Mouse (Mus musculus) adrenal gland, adult (tissue): ENCODE data around the gene Megf11.
"Not testable (repeated sequence)": the region's sequence is repeated elsewhere in the genome, so short reads cannot be mapped to it uniquely, and the experiment has no call there.

Experiments used
- DNase-seq, 2 experiments: peaks; one replicate each; pipeline ENCODE4 v3.0.0; 2022 to 2023; ENCODE audit warnings: low spot score in 1 of 2; ENCODE audit not compliant: inconsistent age in 2 of 2

The Megf11 gene

GRCm38 (mm10) chr9:64466090-64466489 lies 80.7 kb downstream of the Megf11 start:
- no peak for DNase-seq

GRCm38 (mm10) chr9:64466564-64466963 lies 81.1 kb downstream of the Megf11 start:
- no peak for DNase-seq

GRCm38 (mm10) chr9:64470806-64471205 lies 85.4 kb downstream of the Megf11 start:
- peak; percentile 45 to 65 for DNase-seq

GRCm38 (mm10) chr9:64471336-64471735 lies 85.9 kb downstream of the Megf11 start:
- peak; percentile 58 to 86 for DNase-seq

GRCm38 (mm10) chr9:64472165-64472564 lies 86.7 kb downstream of the Megf11 start:
- DNase-seq: no peak

DNA sequence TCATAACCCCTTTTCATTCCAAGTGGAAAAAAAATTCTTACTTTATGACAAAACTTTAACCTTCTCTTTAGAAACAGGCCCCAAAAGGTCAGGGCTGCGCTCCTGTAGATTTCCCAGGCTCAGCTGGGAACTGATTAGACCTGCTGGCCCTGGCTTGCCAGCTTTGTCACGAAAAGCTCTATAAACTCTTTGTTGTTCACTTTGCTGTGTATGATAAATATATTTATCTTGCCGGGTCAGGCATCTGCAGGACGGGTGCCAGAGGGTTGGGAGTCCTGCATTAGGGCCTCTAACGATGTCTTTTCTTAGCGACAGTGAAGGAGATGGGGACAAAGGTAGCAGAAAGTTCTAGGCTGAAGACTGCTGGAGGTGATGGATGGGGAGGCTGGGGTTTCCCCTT lies 87.3 kb downstream of the Megf11 start:
- DNase-seq: peak in 1 of 2 experiments; percentile 66

GRCm38 (mm10) chr9:64473170-64473569 lies 87.7 kb downstream of the Megf11 start:
- peak; percentile 23 to 59 for DNase-seq

DNA sequence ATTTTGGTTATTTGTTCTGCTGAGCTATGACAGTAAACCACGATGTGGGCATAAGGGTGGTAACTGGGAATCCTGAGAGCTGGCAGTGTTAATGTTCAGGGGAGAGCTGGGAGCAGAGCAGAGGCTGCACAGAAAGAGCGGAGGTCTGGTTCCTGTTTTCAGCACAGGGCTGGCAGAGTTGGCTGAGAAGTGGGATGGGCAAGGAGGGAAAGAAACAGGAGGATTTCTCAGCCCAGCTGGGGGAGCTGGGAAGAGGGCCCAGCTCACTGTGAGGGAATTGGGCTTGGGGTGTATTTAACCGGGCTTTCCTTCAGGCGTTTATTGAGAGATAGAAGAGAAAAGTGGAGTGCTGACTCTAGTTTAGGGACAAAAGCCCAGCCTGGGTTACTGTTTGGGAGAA lies 88.3 kb downstream of the Megf11 start:
- DNase-seq: no peak

DNA sequence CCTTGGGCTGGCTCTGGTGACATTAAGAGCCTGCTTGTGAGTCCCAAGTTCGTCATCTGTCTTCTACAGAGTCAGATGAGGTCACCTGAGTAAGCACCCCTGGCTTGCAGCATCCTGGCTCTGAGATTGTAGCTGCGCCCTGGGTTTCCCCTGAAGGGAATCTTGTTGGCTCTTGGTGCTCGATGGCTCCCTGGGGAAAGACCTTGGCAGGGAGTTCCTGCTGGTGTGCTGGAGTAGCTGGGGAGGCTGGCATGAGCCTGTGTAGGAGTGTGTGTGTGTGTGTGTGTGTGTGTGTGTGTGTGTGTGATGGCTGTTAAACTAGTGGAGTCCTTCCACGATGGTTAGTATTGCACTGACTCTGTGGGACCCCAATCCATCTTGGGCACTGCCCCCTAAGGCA lies 88.7 kb downstream of the Megf11 start:
- peak; percentile 44 to 76 for DNase-seq

DNA sequence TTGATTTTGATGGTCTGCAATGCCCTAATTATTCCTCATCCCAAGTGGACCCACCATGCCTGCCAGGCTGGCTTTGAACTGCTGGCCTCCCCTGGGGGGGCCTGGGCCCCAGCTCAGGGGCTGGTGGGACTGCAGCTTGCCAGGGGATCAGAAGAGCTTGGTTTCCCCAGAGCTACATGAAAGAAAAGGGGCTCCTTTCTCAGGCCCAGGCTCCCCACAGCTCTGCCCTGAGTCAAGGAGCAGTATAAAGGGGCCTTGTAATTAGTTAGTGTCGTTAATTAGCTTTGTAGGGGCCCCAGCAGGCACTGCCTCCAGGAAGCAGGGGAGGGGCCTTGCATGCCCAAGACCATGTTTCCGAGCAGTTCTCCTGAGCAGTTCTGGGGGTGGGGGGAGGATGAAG lies 90.5 kb downstream of the Megf11 start:
- no peak for DNase-seq

GRCm38 (mm10) chr9:64477397-64477796 lies 92.0 kb downstream of the Megf11 start:
- not testable (repeated sequence) for DNase-seq

DNA sequence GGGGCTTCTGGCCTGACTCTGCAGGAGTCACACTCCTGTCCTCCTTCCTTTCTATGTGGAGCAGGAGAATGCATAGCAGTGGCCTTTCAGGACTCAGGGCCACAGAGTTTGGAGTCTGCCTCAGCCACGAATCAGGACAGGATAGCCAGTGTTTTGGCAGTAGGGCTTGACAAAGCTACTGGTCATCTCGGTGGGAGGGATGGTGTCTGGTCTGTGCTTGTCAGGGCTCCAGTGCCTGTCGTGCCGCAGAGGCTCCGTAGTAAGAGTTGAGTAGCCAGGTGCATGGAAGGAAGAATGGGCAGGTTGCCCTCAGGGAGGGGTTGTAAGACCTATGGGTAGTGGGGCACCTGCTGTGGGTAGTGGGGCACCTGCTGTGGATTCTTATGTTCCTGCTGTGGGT lies 96.7 kb downstream of the Megf11 start:
- DNase-seq: no peak

GRCm38 (mm10) chr9:64487377-64487776 lies 102.0 kb downstream of the Megf11 start:
- DNase-seq: peak in 1 of 2 experiments; percentile 44

- DNase-seq: no peak
Observed at GRCm38 (mm10) chr9:64494647-64495046, 109.2 kb downstream of the Megf11 start.

GRCm38 (mm10) chr9:64498929-64499328 lies 113.5 kb downstream of the Megf11 start:
- peak; percentile 37 to 73 for DNase-seq

DNA sequence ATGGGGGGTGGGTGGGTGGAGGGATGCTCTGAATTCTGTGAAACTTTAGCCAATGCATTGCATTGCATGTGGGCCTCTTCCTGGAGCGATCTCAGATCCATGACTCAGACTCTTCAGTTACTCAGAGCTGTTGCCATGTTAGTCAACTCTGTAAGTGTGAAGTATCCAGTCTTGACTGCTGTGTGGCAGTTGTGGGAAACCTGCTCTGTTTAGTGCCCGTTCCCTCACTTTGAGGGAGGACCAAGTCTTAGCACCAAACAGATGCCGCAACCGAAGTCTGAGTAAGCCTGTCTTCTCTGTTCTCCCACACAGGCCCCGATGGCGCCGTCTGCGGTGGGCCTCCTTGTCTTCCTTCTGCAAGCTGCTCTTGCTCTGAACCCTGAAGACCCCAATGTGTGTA lies 115.8 kb downstream of the Megf11 start:
- DNase-seq: no peak

DNA sequence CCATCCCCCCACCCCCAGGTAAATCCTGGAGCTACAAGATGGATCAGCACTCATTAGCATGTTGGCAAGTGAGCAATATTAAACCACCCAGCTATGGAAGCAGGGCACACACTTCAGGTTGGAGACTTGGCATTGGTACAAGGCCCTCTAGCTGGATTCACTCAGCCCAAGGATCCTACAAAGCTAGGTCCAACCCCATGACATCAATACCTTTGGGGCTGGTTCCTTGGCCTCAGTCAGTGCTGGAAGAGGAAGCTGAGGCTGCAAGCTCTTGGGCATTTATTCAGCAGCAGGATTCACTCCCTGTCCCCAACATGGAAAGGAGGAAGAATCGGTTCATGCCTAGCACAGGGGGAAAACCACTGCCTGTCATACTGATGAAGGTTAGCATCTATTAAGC lies 118.6 kb downstream of the Megf11 start:
- DNase-seq: no peak

GRCm38 (mm10) chr9:64504456-64504855 lies 119.0 kb downstream of the Megf11 start:
- peak; percentile 32 to 76 for DNase-seq

- peak; percentile 41 to 52 for DNase-seq
Observed at GRCm38 (mm10) chr9:64504921-64505320, 119.5 kb downstream of the Megf11 start.

- peak in 1 of 2 experiments; percentile 25 for DNase-seq
Observed at GRCm38 (mm10) chr9:64506440-64507206, 121.2 kb downstream of the Megf11 start.

DNA sequence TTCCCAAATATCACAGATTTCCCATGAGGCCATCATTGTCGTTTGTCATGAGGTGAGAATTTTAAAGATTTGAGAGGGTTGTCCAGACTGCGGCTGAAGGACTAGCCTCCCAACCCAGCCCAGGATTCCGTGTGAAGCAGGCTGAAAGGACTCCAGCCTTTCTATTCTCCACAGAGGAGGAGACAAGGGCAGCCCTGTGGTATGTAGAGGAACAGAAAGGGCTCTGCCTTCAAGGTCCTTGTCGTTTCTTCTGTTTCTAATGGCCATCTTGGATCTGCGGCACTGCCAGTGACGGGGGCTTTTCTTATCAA lies 121.7 kb downstream of the Megf11 start:
- DNase-seq: peak in 1 of 2 experiments; percentile 66

DNA sequence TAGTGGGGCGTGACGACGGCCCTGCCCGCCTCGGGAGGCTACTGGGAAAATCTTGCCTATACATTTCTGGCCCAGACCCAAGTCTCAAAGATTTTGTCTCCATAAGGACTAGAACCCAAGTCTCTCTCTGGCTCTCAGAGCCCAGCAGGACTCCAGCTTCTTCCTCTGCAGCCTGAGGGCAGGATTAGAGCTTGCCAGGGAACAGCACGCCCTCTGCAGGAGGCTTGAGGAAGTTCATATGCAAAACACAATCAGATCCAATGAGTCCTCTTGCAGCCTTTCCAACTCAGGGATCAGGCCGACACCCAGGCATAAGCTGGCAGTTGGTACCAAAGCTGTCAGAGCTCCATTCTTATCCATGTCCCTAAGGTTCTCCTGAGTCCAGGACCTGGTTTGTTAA lies 122.6 kb downstream of the Megf11 start:
- no peak for DNase-seq

DNA sequence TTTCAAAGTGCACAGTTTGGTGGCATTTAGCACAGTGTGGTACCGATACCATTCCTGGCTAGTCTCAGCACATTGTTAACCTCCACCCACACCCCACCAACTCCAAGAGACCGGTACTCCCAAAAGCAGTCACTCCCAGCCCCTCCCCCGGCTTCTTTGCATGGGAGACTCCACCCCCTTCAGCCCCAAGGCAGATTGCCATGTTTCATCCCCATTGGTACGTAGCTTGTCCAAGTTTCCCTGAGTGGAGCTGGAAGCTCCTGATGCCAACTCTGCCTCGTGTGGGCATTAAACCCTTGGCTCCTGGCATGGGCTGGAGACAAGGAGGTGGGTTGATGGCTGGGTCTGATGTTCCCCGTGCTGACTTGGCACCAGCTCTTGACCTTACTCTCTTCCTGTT lies 129.4 kb downstream of the Megf11 start:
- no peak for DNase-seq
